Mouse (Mus musculus) limb, embryonic 11.5 days (tissue): ENCODE results near the gene Ghrl. TPM values are rescaled to one million over a fixed set of nuclear protein-coding genes. Genes with fewer than 3 reads are reported as not detected.
A peak's percentile ranks its signal among the peaks of the same experiment; 100 is the strongest.
"Not testable (repeated sequence)": the region's sequence is repeated elsewhere in the genome, so short reads cannot be mapped to it uniquely, and the experiment has no call there.

ENCODE experiments used
- ATAC-seq: fragments of 200-750 bp; cut with Nextera tagmentation; 2 replicates; pipeline ENCODE4 v1.8.0; 2017; ENCODE audit warnings: low read depth; ENCODE audit not compliant: insufficient number of reproducible peaks, low FRiP score, low TSS enrichment
- DNase-seq: peaks from one replicate; pipeline ENCODE4 v3.0.0-alpha.2; 2015; ENCODE audit warnings: low spot score
- H3K27ac ChIP-seq: fragments of 300-500 bp; sonication (generic); replicated peaks from 2 replicates; pipeline ENCODE4 v1.5.1; 2014; ENCODE audit warnings: low read depth, mild to moderate bottlenecking, low read length
- H3K27me3 ChIP-seq: fragments of 300-500 bp; sonication (generic); 2 replicates; pipeline ENCODE4 v1.6.1; 2014; ENCODE audit warnings: mild to moderate bottlenecking, low read length, mixed read lengths; ENCODE audit not compliant: control insufficient read depth, insufficient read depth
- H3K36me3 ChIP-seq: fragments of 300-500 bp; sonication (generic); 2 replicates; pipeline ENCODE4 v1.6.1; 2014; ENCODE audit warnings: mild to moderate bottlenecking, low read length, moderate library complexity, mixed read lengths; ENCODE audit not compliant: control insufficient read depth, insufficient read depth
- H3K4me1 ChIP-seq: fragments of 300-500 bp; sonication (generic); 2 replicates; pipeline ENCODE4 v1.6.1; 2014; ENCODE audit warnings: low read length, mixed read lengths; ENCODE audit not compliant: control insufficient read depth, insufficient read depth
- H3K4me2 ChIP-seq: fragments of 300-500 bp; sonication (generic); 2 replicates; pipeline ENCODE4 v1.6.1; 2014; ENCODE audit warnings: low read depth, mild to moderate bottlenecking, moderate library complexity; ENCODE audit not compliant: severe bottlenecking
- H3K4me3 ChIP-seq: fragments of 300-500 bp; sonication (generic); 2 replicates; pipeline ENCODE4 v1.5.1; 2014; ENCODE audit warnings: low read depth, low read length
- H3K9ac ChIP-seq: fragments of 300-500 bp; sonication (generic); 2 replicates; pipeline ENCODE4 v1.6.1; 2014; ENCODE audit warnings: mild to moderate bottlenecking, low read length
- H3K9me3 ChIP-seq: fragments of 300-500 bp; sonication (generic); 2 replicates; pipeline ENCODE4 v1.6.1; 2016; ENCODE audit warnings: low read length; ENCODE audit not compliant: control insufficient read depth
- WGBS: fragments of 180-500 bp; shearing (Covaris S2); extraction: QIAGEN DNeasy Blood & Tissue Kit; methylation state at CpG from one replicate; pipeline ENCODE4 v1.1.7; 2014; 5-methylcytosine and 5-hydroxymethylcytosine counted together
- polyA plus RNA-seq: library from polyadenylated mRNA; unstranded; fragments of >200 nt; fragmentation: Nextera tagmentation; extraction: Ambion mirVana; gene quantifications from 2 replicates; pipeline ENCODE4 v1.2.1, GENCODE M21; 2014

Gene Ghrl
- polyA plus RNA-seq, 1 experiment from 2014 or later = 1.3 TPM

- Histone ChIP-seq H3K36me3 (no peaks in the 10 kb centered on the region), H3K9ac (no peak overlapping the region), H3K27ac (no peak overlapping the region), H3K4me2 (no peak overlapping the region), H3K9me3 (no peaks in the 10 kb centered on the region), H3K27me3 (no peaks in the 10 kb centered on the region), H3K4me3 (no peak overlapping the region), H3K4me1 (no peaks in the 10 kb centered on the region)
- no peak for DNase-seq
- no peak for ATAC-seq
- 83% methylated on average over 14 of the region's 14 CpGs for WGBS
Observed at GRCm38 (mm10) chr6:113678246-113679012, 41.3 kb downstream of the Ghrl start.

- no peak for DNase-seq
- no peaks in the 10 kb centered on the region for H3K4me1 ChIP-seq
- H3K4me2 ChIP-seq = no peak overlapping the region
- 66% methylated on average over 14 of the region's 14 CpGs for WGBS
- H3K9ac ChIP-seq = no peak overlapping the region
- no peaks in the 10 kb centered on the region for H3K27me3 ChIP-seq
- H3K36me3 ChIP-seq = no peaks in the 10 kb centered on the region
- no peak overlapping the region for H3K27ac ChIP-seq
- no peak for ATAC-seq
- H3K9me3 ChIP-seq = no peaks in the 10 kb centered on the region
- no peak overlapping the region for H3K4me3 ChIP-seq
Observed at GRCm38 (mm10) chr6:113677070-113677734, 42.5 kb downstream of the Ghrl start.

- H3K27me3 ChIP-seq = no peaks in the 10 kb centered on the region
- H3K27ac ChIP-seq = no peak overlapping the region
- H3K9me3 ChIP-seq = no peaks in the 10 kb centered on the region
- H3K4me2 ChIP-seq = no peak overlapping the region
- H3K4me1 ChIP-seq = no peaks in the 10 kb centered on the region
- no peak overlapping the region for H3K9ac ChIP-seq
- no peak for ATAC-seq
- no peak overlapping the region for H3K4me3 ChIP-seq
- 95% methylated on average over 9 of the region's 9 CpGs for WGBS
- no peak for DNase-seq
- no peaks in the 10 kb centered on the region for H3K36me3 ChIP-seq
Observed at GRCm38 (mm10) chr6:113675991-113676390, 43.7 kb downstream of the Ghrl start.

- no peak overlapping the region for H3K4me2 ChIP-seq
Observed at GRCm38 (mm10) chr6:113675234-113675633, 44.4 kb downstream of the Ghrl start.

GRCm38 (mm10) chr6:113672989-113673388 lies 46.7 kb downstream of the Ghrl start:
- ATAC-seq = no peak
- no peaks in the 10 kb centered on the region for H3K9me3 ChIP-seq
- 75% methylated on average over 6 of the region's 6 CpGs for WGBS
- H3K4me1 ChIP-seq = peaks cover 6% of the 10 kb centered on the region
- DNase-seq = no peak
- no peaks in the 10 kb centered on the region for H3K36me3 ChIP-seq
- H3K27me3 ChIP-seq = no peaks in the 10 kb centered on the region
- H3K27ac ChIP-seq = no peak overlapping the region
- H3K9ac ChIP-seq = no peak overlapping the region
- H3K4me2 ChIP-seq = no peak overlapping the region
- H3K4me3 ChIP-seq = no peak overlapping the region

More at GRCm38 (mm10) chr6:113675234-113675633, 44.4 kb downstream of the Ghrl start:
- H3K27me3 ChIP-seq = no peaks in the 10 kb centered on the region
- H3K9ac ChIP-seq = no peak overlapping the region
- no peak overlapping the region for H3K27ac ChIP-seq
- 80% methylated on average over 4 of the region's 4 CpGs for WGBS
- no peak for DNase-seq
- no peaks in the 10 kb centered on the region for H3K36me3 ChIP-seq
- no peaks in the 10 kb centered on the region for H3K4me1 ChIP-seq
- H3K4me3 ChIP-seq = no peak overlapping the region
- no peak for ATAC-seq
- no peaks in the 10 kb centered on the region for H3K9me3 ChIP-seq

GRCm38 (mm10) chr6:113672029-113672428 lies 47.7 kb downstream of the Ghrl start:
- H3K9ac ChIP-seq, H3K4me1 ChIP-seq, DNase-seq, H3K4me2 ChIP-seq, H3K36me3 ChIP-seq, ATAC-seq, H3K27ac ChIP-seq, H3K9me3 ChIP-seq, H3K4me3 ChIP-seq, H3K27me3 ChIP-seq: not testable (repeated sequence)
- 84% methylated on average over 1 of the region's 1 CpGs for WGBS

GRCm38 (mm10) chr6:113669821-113670220 lies 49.9 kb downstream of the Ghrl start:
- DNase-seq = no peak

GRCm38 (mm10) chr6:113668287-113669154 lies 51.2 kb downstream of the Ghrl start:
- H3K9me3 ChIP-seq = no peaks in the 10 kb centered on the region
- no peak overlapping the region for H3K9ac ChIP-seq
- H3K27ac ChIP-seq = peak overlapping the region; percentile 64
- 59% methylated on average over 15 of the region's 15 CpGs for WGBS
- peaks cover 6% of the 10 kb centered on the region for H3K4me1 ChIP-seq
- H3K27me3 ChIP-seq = no peaks in the 10 kb centered on the region
- H3K36me3 ChIP-seq = no peaks in the 10 kb centered on the region
- DNase-seq = peak; percentile 40
- no peak overlapping the region for H3K4me3 ChIP-seq
- peak; percentile 74 for ATAC-seq
- no peak overlapping the region for H3K4me2 ChIP-seq

More at GRCm38 (mm10) chr6:113669821-113670220, 49.9 kb downstream of the Ghrl start:
- Histone ChIP-seq H3K4me2 (no peak overlapping the region), H3K36me3 (no peaks in the 10 kb centered on the region), H3K9me3 (no peaks in the 10 kb centered on the region), H3K27me3 (no peaks in the 10 kb centered on the region), H3K27ac (no peak overlapping the region), H3K4me3 (no peak overlapping the region), H3K9ac (no peak overlapping the region), H3K4me1 (peaks cover 6% of the 10 kb centered on the region)
- 53% methylated on average over 7 of the region's 7 CpGs for WGBS
- no peak for ATAC-seq
